Mouse (Mus musculus): ENCODE measurements around the gene Maml2. TPM values are rescaled to one million over a fixed set of nuclear protein-coding genes. Genes with fewer than 3 reads are reported as not detected.

Gene Maml2
- polyA plus RNA-seq, 1 experiment from 2014 or later = 9.9 TPM

DNA sequence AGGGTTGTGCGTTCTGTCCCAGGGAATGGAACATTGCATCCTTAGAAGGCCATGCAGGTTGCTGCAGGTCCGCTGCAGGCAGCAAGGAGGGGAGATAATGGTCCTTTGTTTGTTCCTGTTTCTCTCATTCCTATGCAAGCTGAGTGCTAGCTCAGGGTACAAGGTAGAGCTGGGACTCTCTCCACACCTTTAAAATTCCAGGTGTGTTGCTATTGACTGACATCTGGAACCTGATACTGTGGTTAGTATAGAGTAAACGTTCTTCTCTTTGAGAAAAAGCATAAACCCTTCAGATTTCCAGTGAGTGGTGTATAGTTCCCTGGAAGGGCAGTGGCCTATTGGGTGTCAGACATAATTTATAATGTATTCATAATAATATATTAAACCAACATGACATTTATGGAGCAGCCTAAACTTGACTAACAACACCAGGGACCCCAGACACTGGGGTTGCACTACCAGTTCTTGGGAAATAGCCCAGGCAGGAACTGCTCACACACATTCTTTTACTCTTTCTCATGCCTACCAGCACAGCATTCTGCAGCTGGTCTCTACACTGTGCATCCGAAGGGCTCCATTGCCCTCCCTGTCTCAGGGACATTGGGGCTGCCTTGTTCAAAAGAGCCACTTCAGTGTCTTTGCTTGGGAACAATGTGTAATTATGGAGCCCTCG is 254.8 kb downstream of the Maml2 start:
- Histone ChIP-seq H3K36me3 (ENCODE audit: control insufficient read depth, insufficient read depth, low read length) (no peaks in the 10 kb centered on the region), H3K4me1 (ENCODE audit: control insufficient read depth, insufficient read depth, low read length) (no peaks in the 10 kb centered on the region; the same call in 1 of the 2 replicates), H3K9me3 (replicated peaks; ENCODE audit: control insufficient read depth, low read length, poor library complexity, severe bottlenecking) (no peaks in the 10 kb centered on the region), H3K4me3 (ENCODE audit: low read depth, low read length) (no peak overlapping the region), H3K4me2 (ENCODE audit: low read length) (no peak overlapping the region), H3K27ac (ENCODE audit: low read length) (peak overlapping the region; percentile 36; the same call in 1 of the 2 replicates), H3K27me3 (ENCODE audit: control insufficient read depth, insufficient read depth, low read depth, low read length) (no peaks in the 10 kb centered on the region), H3K9ac (ENCODE audit: low read depth, low read length) (no peak overlapping the region)
- ATAC-seq = no peak
- WGBS = 75% methylated on average over 5 of the region's 5 CpGs

- Histone ChIP-seq H3K4me1 (ENCODE audit: control insufficient read depth, insufficient read depth, low read length) (no peaks in the 10 kb centered on the region; the same call in 1 of the 2 replicates), H3K27ac (ENCODE audit: low read length) (no peak overlapping the region), H3K27me3 (ENCODE audit: control insufficient read depth, insufficient read depth, low read depth, low read length) (no peaks in the 10 kb centered on the region), H3K36me3 (ENCODE audit: control insufficient read depth, insufficient read depth, low read length) (no peaks in the 10 kb centered on the region), H3K4me3 (ENCODE audit: low read depth, low read length) (no peak overlapping the region), H3K4me2 (ENCODE audit: low read length) (no peak overlapping the region), H3K9me3 (replicated peaks; ENCODE audit: control insufficient read depth, low read length, poor library complexity, severe bottlenecking) (no peaks in the 10 kb centered on the region), H3K9ac (ENCODE audit: low read depth, low read length) (no peak overlapping the region)
- WGBS = 94% methylated on average over 5 of the region's 5 CpGs
- ATAC-seq = no peak
Observed at GRCm38 (mm10) chr9:13554773-13555172, 257.0 kb downstream of the Maml2 start.

GRCm38 (mm10) chr9:13555973-13556481 is 258.3 kb downstream of the Maml2 start:
- Histone ChIP-seq H3K27ac (ENCODE audit: low read length) (no peak overlapping the region), H3K9ac (ENCODE audit: low read depth, low read length) (no peak overlapping the region), H3K9me3 (replicated peaks; ENCODE audit: control insufficient read depth, low read length, poor library complexity, severe bottlenecking) (no peaks in the 10 kb centered on the region), H3K4me3 (ENCODE audit: low read depth, low read length) (no peak overlapping the region), H3K4me1 (ENCODE audit: control insufficient read depth, insufficient read depth, low read length) (no peaks in the 10 kb centered on the region), H3K4me2 (ENCODE audit: low read length) (no peak overlapping the region), H3K36me3 (ENCODE audit: control insufficient read depth, insufficient read depth, low read length) (no peaks in the 10 kb centered on the region), H3K27me3 (ENCODE audit: control insufficient read depth, insufficient read depth, low read depth, low read length) (no peaks in the 10 kb centered on the region)
- 37% methylated on average over 8 of the region's 8 CpGs for WGBS
- no peak for ATAC-seq

GRCm38 (mm10) chr9:13556696-13557095 is 258.9 kb downstream of the Maml2 start:
- no peaks in the 10 kb centered on the region for H3K27me3 ChIP-seq (ENCODE audit: control insufficient read depth, insufficient read depth, low read depth, low read length)
- H3K4me2 ChIP-seq (ENCODE audit: low read length) = no peak overlapping the region
- no peaks in the 10 kb centered on the region for H3K36me3 ChIP-seq (ENCODE audit: control insufficient read depth, insufficient read depth, low read length)
- no peak overlapping the region for H3K9ac ChIP-seq (ENCODE audit: low read depth, low read length)
- H3K4me1 ChIP-seq (ENCODE audit: control insufficient read depth, insufficient read depth, low read length) = no peaks in the 10 kb centered on the region
- H3K27ac ChIP-seq (ENCODE audit: low read length) = no peak overlapping the region
- H3K4me3 ChIP-seq (ENCODE audit: low read depth, low read length) = no peak overlapping the region
- ATAC-seq = no peak
- WGBS = 95% methylated on average over 3 of the region's 3 CpGs
- H3K9me3 ChIP-seq (replicated peaks; ENCODE audit: control insufficient read depth, low read length, poor library complexity, severe bottlenecking) = no peaks in the 10 kb centered on the region

DNA sequence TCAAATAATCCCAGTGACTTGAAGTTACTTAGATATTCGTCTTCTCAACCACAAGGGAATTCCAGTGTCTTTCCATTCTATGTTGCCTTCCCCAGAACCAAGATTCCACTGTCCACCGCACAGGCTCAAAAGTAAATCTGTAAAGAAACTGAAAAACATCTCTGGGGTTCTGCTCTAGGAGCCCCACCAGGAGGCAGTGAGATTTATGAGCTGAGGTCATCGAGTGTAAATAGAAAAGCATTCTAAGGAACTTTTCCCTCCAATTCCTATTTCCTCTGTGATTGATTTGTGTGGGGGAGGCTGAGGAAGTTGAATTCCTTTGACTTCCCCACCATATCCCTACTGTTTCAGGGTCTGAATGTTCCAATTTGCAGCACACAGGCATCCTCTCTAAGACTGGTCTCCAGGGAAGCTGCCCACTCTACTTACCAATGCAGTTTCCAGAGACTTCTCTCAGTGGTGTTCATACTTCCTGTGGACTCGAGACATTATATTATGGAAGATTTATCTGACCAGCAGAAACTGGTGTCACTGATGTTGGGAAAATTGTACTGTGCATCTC is 261.1 kb downstream of the Maml2 start:
- Histone ChIP-seq H3K27ac (ENCODE audit: low read length) (no peak overlapping the region), H3K4me3 (ENCODE audit: low read depth, low read length) (no peak overlapping the region), H3K36me3 (ENCODE audit: control insufficient read depth, insufficient read depth, low read length) (no peaks in the 10 kb centered on the region), H3K27me3 (ENCODE audit: control insufficient read depth, insufficient read depth, low read depth, low read length) (no peaks in the 10 kb centered on the region), H3K4me2 (ENCODE audit: low read length) (no peak overlapping the region), H3K9ac (ENCODE audit: low read depth, low read length) (no peak overlapping the region), H3K9me3 (replicated peaks; ENCODE audit: control insufficient read depth, low read length, poor library complexity, severe bottlenecking) (no peaks in the 10 kb centered on the region), H3K4me1 (ENCODE audit: control insufficient read depth, insufficient read depth, low read length) (peaks cover 6% of the 10 kb centered on the region; the same call in 1 of the 2 replicates)
- no peak for ATAC-seq
- 79% methylated on average over 4 of the region's 4 CpGs for WGBS

DNA sequence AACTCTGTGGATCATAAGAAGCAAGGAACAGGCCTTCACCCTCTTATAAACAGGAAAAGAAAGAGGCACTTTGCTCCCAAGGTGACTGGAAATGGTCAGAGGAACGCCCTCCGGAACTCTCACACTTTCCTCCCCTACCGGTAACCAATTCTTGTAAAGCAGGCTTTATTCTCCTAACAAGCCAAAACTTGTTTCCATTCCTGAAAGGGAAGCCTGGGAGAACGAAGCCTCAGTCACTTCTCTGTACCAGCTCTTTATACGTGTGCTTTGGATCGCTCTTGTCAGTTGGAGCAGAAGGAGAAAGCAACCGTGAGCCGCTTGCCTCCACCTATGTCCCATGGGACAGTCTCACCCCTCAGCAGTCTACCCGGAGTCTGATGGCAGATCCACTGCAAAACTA is 262.9 kb downstream of the Maml2 start:
- no peak for ATAC-seq
- H3K4me2 ChIP-seq (ENCODE audit: low read length) = no peak overlapping the region
- H3K27ac ChIP-seq (ENCODE audit: low read length) = no peak overlapping the region
- no peaks in the 10 kb centered on the region for H3K9me3 ChIP-seq (replicated peaks; ENCODE audit: control insufficient read depth, low read length, poor library complexity, severe bottlenecking)
- WGBS = 82% methylated on average over 9 of the region's 9 CpGs
- H3K36me3 ChIP-seq (ENCODE audit: control insufficient read depth, insufficient read depth, low read length) = no peaks in the 10 kb centered on the region
- no peak overlapping the region for H3K4me3 ChIP-seq (ENCODE audit: low read depth, low read length)
- peaks cover 7% of the 10 kb centered on the region; the same call in 1 of the 2 replicates for H3K4me1 ChIP-seq (ENCODE audit: control insufficient read depth, insufficient read depth, low read length)
- H3K9ac ChIP-seq (ENCODE audit: low read depth, low read length) = no peak overlapping the region
- no peaks in the 10 kb centered on the region for H3K27me3 ChIP-seq (ENCODE audit: control insufficient read depth, insufficient read depth, low read depth, low read length)

DNA sequence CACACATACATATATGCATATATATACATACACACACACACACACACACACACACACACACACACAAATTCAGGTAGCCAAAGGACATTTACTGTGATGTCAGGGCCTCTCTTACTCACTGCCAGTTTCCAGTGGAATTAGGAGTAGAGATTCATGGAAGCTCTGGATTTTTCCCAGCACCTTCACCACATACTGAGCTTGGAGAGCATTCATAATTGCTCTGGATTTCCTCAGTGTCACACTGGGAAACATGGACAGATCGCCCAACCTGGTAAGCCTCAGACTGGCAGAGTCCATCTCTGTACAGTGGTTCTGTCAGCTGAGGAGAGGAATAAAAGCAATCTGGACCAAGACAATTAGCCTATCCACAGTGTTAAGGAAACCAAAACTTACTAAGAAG is 263.6 kb downstream of the Maml2 start:
- Histone ChIP-seq H3K27me3 (ENCODE audit: control insufficient read depth, insufficient read depth, low read depth, low read length) (no peaks in the 10 kb centered on the region), H3K4me1 (ENCODE audit: control insufficient read depth, insufficient read depth, low read length) (peaks cover 7% of the 10 kb centered on the region; the same call in 1 of the 2 replicates), H3K27ac (ENCODE audit: low read length) (no peak overlapping the region), H3K4me3 (ENCODE audit: low read depth, low read length) (no peak overlapping the region), H3K36me3 (ENCODE audit: control insufficient read depth, insufficient read depth, low read length) (no peaks in the 10 kb centered on the region), H3K9ac (ENCODE audit: low read depth, low read length) (no peak overlapping the region), H3K4me2 (ENCODE audit: low read length) (no peak overlapping the region), H3K9me3 (replicated peaks; ENCODE audit: control insufficient read depth, low read length, poor library complexity, severe bottlenecking) (no peaks in the 10 kb centered on the region)
- WGBS = 72% methylated on average over 1 of the region's 1 CpGs
- no peak for ATAC-seq

DNA sequence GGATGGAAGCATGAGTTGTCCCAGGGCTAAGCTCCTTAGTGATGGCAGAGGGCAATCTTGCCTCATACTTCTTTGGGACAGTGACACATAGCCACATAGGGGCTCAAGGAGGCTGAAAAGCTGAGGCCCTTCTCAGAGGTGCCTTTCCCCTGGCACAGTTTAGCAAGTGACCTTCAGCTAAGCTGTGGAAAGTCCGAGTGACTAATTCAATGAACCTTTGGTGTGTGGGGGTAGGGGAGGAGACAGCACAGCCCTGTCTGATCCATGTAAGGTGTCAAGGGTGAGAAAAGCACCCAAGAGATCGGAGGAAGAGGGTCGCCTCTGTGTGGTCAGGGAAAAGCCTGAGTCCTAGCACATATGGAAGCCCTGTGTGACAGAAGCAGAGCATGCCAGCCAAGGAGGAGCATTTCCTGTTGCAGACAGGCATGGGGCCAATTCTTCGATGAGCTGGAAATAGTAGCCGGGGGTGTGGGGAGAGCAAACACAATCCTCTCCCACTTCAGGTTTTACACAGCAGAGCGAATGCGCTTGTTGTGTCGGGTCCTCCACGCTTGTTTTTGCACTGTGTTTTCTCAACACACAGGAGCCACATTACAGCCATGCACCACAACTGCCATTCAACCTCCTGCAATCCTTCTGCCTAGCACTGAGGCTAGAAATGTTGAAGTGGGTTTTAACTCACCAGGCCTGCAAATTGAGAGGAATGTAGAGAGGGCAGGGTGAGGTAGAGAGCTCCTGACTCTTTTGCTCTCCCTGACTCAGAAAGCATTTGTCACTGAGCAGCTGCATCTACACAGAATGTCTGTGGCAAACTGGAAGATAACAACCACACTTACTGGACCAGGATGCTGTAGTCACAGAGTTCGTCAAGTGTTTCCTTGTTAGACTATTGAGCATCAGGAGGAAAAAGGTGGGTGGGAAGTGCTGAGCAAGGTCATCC is 266.0 kb downstream of the Maml2 start:
- no peak overlapping the region for H3K9ac ChIP-seq (ENCODE audit: low read depth, low read length)
- no peaks in the 10 kb centered on the region for H3K27me3 ChIP-seq (ENCODE audit: control insufficient read depth, insufficient read depth, low read depth, low read length)
- no peaks in the 10 kb centered on the region for H3K36me3 ChIP-seq (ENCODE audit: control insufficient read depth, insufficient read depth, low read length)
- no peak overlapping the region for H3K4me3 ChIP-seq (ENCODE audit: low read depth, low read length)
- H3K27ac ChIP-seq (ENCODE audit: low read length) = no peak overlapping the region
- WGBS = 71% methylated on average over 10 of the region's 10 CpGs
- ATAC-seq = peak; percentile 26; the same call in 1 of the 2 replicates
- no peaks in the 10 kb centered on the region for H3K9me3 ChIP-seq (replicated peaks; ENCODE audit: control insufficient read depth, low read length, poor library complexity, severe bottlenecking)
- H3K4me2 ChIP-seq (ENCODE audit: low read length) = no peak overlapping the region
- H3K4me1 ChIP-seq (ENCODE audit: control insufficient read depth, insufficient read depth, low read length) = peaks cover 7% of the 10 kb centered on the region; the same call in 1 of the 2 replicates

Data from midbrain, embryonic 16.5 days (tissue).